Comparison of ENCODE assay signal across 8 mouse cellular contexts in the genomic region with DNA sequence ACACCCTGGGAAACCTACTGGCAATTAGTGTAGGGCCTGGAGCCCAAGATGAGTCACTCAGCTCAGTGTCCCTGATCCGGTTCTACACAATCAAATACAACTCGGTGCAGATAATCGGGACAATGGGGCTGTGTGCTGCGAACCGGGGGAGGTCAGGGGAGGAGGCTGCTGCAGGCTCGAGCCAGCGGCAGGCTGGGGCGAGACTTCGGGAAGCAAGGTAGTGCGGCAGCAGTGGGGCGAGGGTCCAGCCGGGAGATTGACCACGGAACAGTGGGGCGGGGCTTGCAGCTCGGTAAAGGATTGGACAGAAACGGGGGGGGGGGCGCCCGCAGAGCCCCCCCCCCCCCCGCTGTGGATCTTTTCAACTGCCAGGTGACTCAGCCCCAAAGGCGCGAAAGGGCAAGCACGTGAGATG. TPM values are rescaled to one million over a fixed set of nuclear protein-coding genes. Genes with fewer than 3 reads are reported as not detected.
DNase-seq lines count a peak whose midpoint lies in the region; ATAC-seq and TF ChIP-seq lines count a peak whose summit lies in the region.

No protein-coding gene starts in this region.

- peak overlapping the region; percentile 22 for H3K4me3 ChIP-seq in bone marrow macrophage, adult 2 months (ENCODE audit: insufficient read depth, low read length)
- peak overlapping the region; percentile 65 for H3K4me3 ChIP-seq in heart, embryonic 16.5 days (ENCODE audit: low read length)
- H3K4me3 ChIP-seq in midbrain, embryonic 14.5 days (replicated peaks; ENCODE audit: low read depth, low read length): peak overlapping the region; percentile 58

- H3K9me3 ChIP-seq in heart, embryonic 16.5 days (replicated peaks; ENCODE audit: control insufficient read depth, low read length): no peaks in the 10 kb centered on the region
- H3K9me3 ChIP-seq in midbrain, embryonic 14.5 days (ENCODE audit: control insufficient read depth, low read length): no peaks in the 10 kb centered on the region

- H3K4me1 ChIP-seq in bone marrow macrophage, adult 2 months (ENCODE audit: control insufficient read depth, insufficient read depth, low read length): no peaks in the 10 kb centered on the region
- peaks cover 6% of the 10 kb centered on the region; the same call in 1 of the 2 replicates for H3K4me1 ChIP-seq in heart, embryonic 16.5 days (ENCODE audit: control insufficient read depth, insufficient read depth, low read length)
- H3K4me1 ChIP-seq in midbrain, embryonic 14.5 days (ENCODE audit: control insufficient read depth, insufficient read depth, low read length): peaks cover 31% of the 10 kb centered on the region

- no peak overlapping the region for H3K27ac ChIP-seq in bone marrow macrophage, adult 2 months (ENCODE audit: insufficient read depth, low read depth, low read length)
- peak overlapping the region; percentile 4; the same call in 1 of the 2 replicates for H3K27ac ChIP-seq in heart, embryonic 16.5 days (ENCODE audit: low read length)
- H3K27ac ChIP-seq in midbrain, embryonic 14.5 days (replicated peaks; ENCODE audit: low read depth, low read length): peak overlapping the region; percentile 81

- ATAC-seq in heart, embryonic 16.5 days (replicated peaks; ENCODE audit: extremely low read depth, insufficient read depth, low FRiP score): peak; percentile 14; the same call in 1 of the 2 replicates
- peak; percentile 66 for ATAC-seq in midbrain, embryonic 14.5 days (ENCODE audit: low FRiP score, low TSS enrichment)

- H3K4me2 ChIP-seq in heart, embryonic 16.5 days (ENCODE audit: low read depth, low read length): peak overlapping the region; percentile 94
- H3K4me2 ChIP-seq in midbrain, embryonic 14.5 days (ENCODE audit: low read length): peak overlapping the region; percentile 82

- no peak for TF ChIP-seq POLR2A in bone marrow macrophage, adult 2 months (IDR thresholded peaks at IDR 0.05; ENCODE audit: borderline replicate concordance, low read depth, low read length)

- no peak for TF ChIP-seq CTCF in bone marrow macrophage, adult 2 months (IDR thresholded peaks at IDR 0.05; ENCODE audit: low read depth, low read length)

- WGBS in heart, embryonic 16.5 days: 2% methylated on average over 14 of the region's 22 CpGs
- WGBS in midbrain, embryonic 14.5 days: under 1% methylated on average over 15 of the region's 22 CpGs

- H3K36me3 ChIP-seq in heart, embryonic 16.5 days (ENCODE audit: control insufficient read depth, insufficient read depth): no peaks in the 10 kb centered on the region; the same call in 1 of the 2 replicates
- H3K36me3 ChIP-seq in midbrain, embryonic 14.5 days (ENCODE audit: control insufficient read depth, insufficient read depth, low read length): peaks cover 43% of the 10 kb centered on the region

- H3K9ac ChIP-seq in heart, embryonic 16.5 days (ENCODE audit: low read length): peak overlapping the region; percentile 76
- peak overlapping the region; percentile 72 for H3K9ac ChIP-seq in midbrain, embryonic 14.5 days (replicated peaks; ENCODE audit: low read length)

- DNase-seq in ovary, adult 18-20 months (ENCODE audit: low spot score): peak; percentile 44
- no peak for DNase-seq in ovary, postnatal 10 days (ENCODE audit: low spot score)
- peak; percentile 70 to 81 for DNase-seq in kidney, postnatal 4 days
- DNase-seq in midbrain, embryonic 14.5 days: peak; percentile 76
- no peak for DNase-seq in gastrocnemius, postnatal 25 days
- DNase-seq in frontal cortex, postnatal 14 days (ENCODE audit: low spot score in 2 of 2): no peak

- H3K27me3 ChIP-seq in heart, embryonic 16.5 days (ENCODE audit: control insufficient read depth, insufficient read depth, low read length): no peaks in the 10 kb centered on the region
- H3K27me3 ChIP-seq in midbrain, embryonic 14.5 days (ENCODE audit: control insufficient read depth, insufficient read depth, low read length): no peaks in the 10 kb centered on the region

RNA-seq across cellular contexts. Expression of a gene that starts 0.3 kb away (rescaled TPM):
- 0.91 and 1.0 TPM in 2 replicates for polyA plus RNA-seq in bone marrow macrophage, adult 2 months (2012; ENCODE audit: insufficient read depth, insufficient read length, missing spikeins)
- 0.20 and 0.21 TPM in 2 replicates for polyA plus RNA-seq in heart, embryonic 16.5 days (2015; fragmentation: Nextera tagmentation; extraction: Ambion mirVana)
- polyA plus RNA-seq in midbrain, embryonic 14.5 days (2014; fragmentation: Nextera tagmentation; extraction: Ambion mirVana): 1.2 TPM in 2 replicates
- total RNA-seq in gastrocnemius, postnatal 25 days (2021): under 1 TPM; 0.05 to 0.08 TPM

RNA-seq across cellular contexts. Expression of a gene that starts 10.3 kb away (rescaled TPM):
- polyA plus RNA-seq in bone marrow macrophage, adult 2 months (2012; ENCODE audit: insufficient read depth, insufficient read length, missing spikeins): 7.5 and 8.0 TPM in 2 replicates
- polyA plus RNA-seq in heart, embryonic 16.5 days (2015; fragmentation: Nextera tagmentation; extraction: Ambion mirVana): 4.1 and 5.4 TPM in 2 replicates
- 62.3 and 78.2 TPM in 2 replicates for polyA plus RNA-seq in midbrain, embryonic 14.5 days (2014; fragmentation: Nextera tagmentation; extraction: Ambion mirVana)
- not detected for total RNA-seq in gastrocnemius, postnatal 25 days (2021)

RNA-seq across cellular contexts. Expression of a gene that starts 13.5 kb away (rescaled TPM):
- 164 and 201 TPM in 2 replicates for polyA plus RNA-seq in bone marrow macrophage, adult 2 months (2012; ENCODE audit: insufficient read depth, insufficient read length, missing spikeins)
- polyA plus RNA-seq in heart, embryonic 16.5 days (2015; fragmentation: Nextera tagmentation; extraction: Ambion mirVana): 9.3 and 9.8 TPM in 2 replicates
- 26.0 and 33.2 TPM in 2 replicates for polyA plus RNA-seq in midbrain, embryonic 14.5 days (2014; fragmentation: Nextera tagmentation; extraction: Ambion mirVana)
- 1 to 10 TPM; 1.8 to 3.8 TPM for total RNA-seq in gastrocnemius, postnatal 25 days (2021)

RNA-seq across cellular contexts. Expression of a gene that starts 31.0 kb away (rescaled TPM):
- polyA plus RNA-seq in bone marrow macrophage, adult 2 months (2012; ENCODE audit: insufficient read depth, insufficient read length, missing spikeins): 17.6 and 19.3 TPM in 2 replicates
- polyA plus RNA-seq in heart, embryonic 16.5 days (2015; fragmentation: Nextera tagmentation; extraction: Ambion mirVana): 18.0 and 20.3 TPM in 2 replicates
- polyA plus RNA-seq in midbrain, embryonic 14.5 days (2014; fragmentation: Nextera tagmentation; extraction: Ambion mirVana): 40.1 and 50.4 TPM in 2 replicates
- 10 to 100 TPM; 11.5 to 12.8 TPM for total RNA-seq in gastrocnemius, postnatal 25 days (2021)

RNA-seq across cellular contexts. Expression of a gene that starts 31.0 kb away (rescaled TPM):
- 25.7 and 31.2 TPM in 2 replicates for polyA plus RNA-seq in bone marrow macrophage, adult 2 months (2012; ENCODE audit: insufficient read depth, insufficient read length, missing spikeins)
- 29.3 TPM in 2 replicates for polyA plus RNA-seq in heart, embryonic 16.5 days (2015; fragmentation: Nextera tagmentation; extraction: Ambion mirVana)
- 49.6 and 50.6 TPM in 2 replicates for polyA plus RNA-seq in midbrain, embryonic 14.5 days (2014; fragmentation: Nextera tagmentation; extraction: Ambion mirVana)
- 10 to 100 TPM in 1 of 2 experiments, 1 to 10 TPM in 1; 9.4 to 11.3 TPM for total RNA-seq in gastrocnemius, postnatal 25 days (2021)

Comparison
In these comparisons a context has a peak if more than half of its experiments do, and no peak if none do; other contexts are left out.
1. DNase-seq: peak in ovary, adult 18-20 months (single experiment), kidney, postnatal 4 days (2 of 2) and midbrain, embryonic 14.5 days (single experiment); none in ovary, postnatal 10 days (single experiment), gastrocnemius, postnatal 25 days (single experiment) and frontal cortex, postnatal 14 days (0 of 2).
2. Peak in every context shown above with its lines, with median percentiles within 50 percentile points of each other: H3K4me3 ChIP-seq.